Mouse (Mus musculus): Measurements from ENCODE around the gene Csmd2.

Gene Csmd2

GRCm38 (mm10) chr4:128411941-128412630, 424.4 kb downstream of the Csmd2 start:
- no peak for DNase-seq (ENCODE audit: low read depth, low spot score)

- no peak for DNase-seq (ENCODE audit: low read depth, low spot score)
Observed at GRCm38 (mm10) chr4:128414741-128415140, 427.1 kb downstream of the Csmd2 start.

- DNase-seq (ENCODE audit: low read depth, low spot score), result no peak
Observed at GRCm38 (mm10) chr4:128419988-128420617, 432.4 kb downstream of the Csmd2 start.

- DNase-seq (ENCODE audit: low read depth, low spot score), result no peak
Observed at GRCm38 (mm10) chr4:128422486-128422885, 434.8 kb downstream of the Csmd2 start.

- no peak for DNase-seq (ENCODE audit: low read depth, low spot score)
Observed at GRCm38 (mm10) chr4:128425339-128425738, 437.7 kb downstream of the Csmd2 start.

- no peak for DNase-seq (ENCODE audit: low read depth, low spot score)
Observed at GRCm38 (mm10) chr4:128427261-128428030, 439.8 kb downstream of the Csmd2 start.

GRCm38 (mm10) chr4:128428303-128429107, 440.8 kb downstream of the Csmd2 start:
- no peak for DNase-seq (ENCODE audit: low read depth, low spot score)

GRCm38 (mm10) chr4:128429591-128429990, 441.9 kb downstream of the Csmd2 start:
- DNase-seq (ENCODE audit: low read depth, low spot score), result no peak

GRCm38 (mm10) chr4:128440550-128440949, 452.9 kb downstream of the Csmd2 start:
- no peak for DNase-seq (ENCODE audit: low read depth, low spot score)

- no peak for DNase-seq (ENCODE audit: low read depth, low spot score)
Observed at GRCm38 (mm10) chr4:128441228-128441627, 453.6 kb downstream of the Csmd2 start.

GRCm38 (mm10) chr4:128442791-128443190, 455.1 kb downstream of the Csmd2 start:
- DNase-seq (ENCODE audit: low read depth, low spot score), result no peak

- no peak for DNase-seq (ENCODE audit: low read depth, low spot score)
Observed at GRCm38 (mm10) chr4:128445514-128446260, 458.0 kb downstream of the Csmd2 start.

- no peak for DNase-seq (ENCODE audit: low read depth, low spot score)
Observed at GRCm38 (mm10) chr4:128448831-128449431, 461.3 kb downstream of the Csmd2 start.

GRCm38 (mm10) chr4:128450137-128450536, 462.5 kb downstream of the Csmd2 start:
- DNase-seq (ENCODE audit: low read depth, low spot score), result no peak

- DNase-seq (ENCODE audit: low read depth, low spot score), result peak; percentile 10
Observed at GRCm38 (mm10) chr4:128450974-128451373, 463.3 kb downstream of the Csmd2 start.

GRCm38 (mm10) chr4:128451383-128451794, 463.7 kb downstream of the Csmd2 start:
- no peak for DNase-seq (ENCODE audit: low read depth, low spot score)

GRCm38 (mm10) chr4:128466708-128467107, 479.1 kb downstream of the Csmd2 start:
- DNase-seq (ENCODE audit: low read depth, low spot score), result no peak

- no peak for DNase-seq (ENCODE audit: low read depth, low spot score)
Observed at GRCm38 (mm10) chr4:128468040-128468439, 480.4 kb downstream of the Csmd2 start.

GRCm38 (mm10) chr4:128476249-128476648, 488.6 kb downstream of the Csmd2 start:
- DNase-seq (ENCODE audit: low read depth, low spot score), result no peak

GRCm38 (mm10) chr4:128483891-128484290, 496.2 kb downstream of the Csmd2 start:
- DNase-seq (ENCODE audit: low read depth, low spot score), result no peak

- no peak for DNase-seq (ENCODE audit: low read depth, low spot score)
Observed at GRCm38 (mm10) chr4:128484679-128485078, 497.0 kb downstream of the Csmd2 start.
